Mouse (Mus musculus) megakaryocyte-erythroid progenitor cell, adult 5-6 weeks (primary cell): Measurements from ENCODE around the gene Bola1. TPM values are rescaled to one million over a fixed set of nuclear protein-coding genes. Genes with fewer than 3 reads are reported as not detected.

ENCODE experiments used
- ATAC-seq: replicated peaks from 2 replicates; pipeline ENCODE4 v1.8.0; 2016; ENCODE audit warnings: mild to moderate bottlenecking, inconsistent platforms; ENCODE audit not compliant: severe bottlenecking, poor library complexity, low FRiP score, low TSS enrichment
- total RNA-seq, 2 experiments: library from RNA; stranded (forward) in 1 of 2; stranded (reverse) in 1 of 2; fragments of 200-1000, 215-1000 nt in 1 of 2; fragments of >200 nt in 1 of 2; fragmentation: Nextera tagmentation in 1 of 2; gene quantifications; 2 replicates each; pipeline ENCODE4 v1.2.3; 2014 to 2017

The Bola1 gene
- total RNA-seq, 2 experiments from 2014 or later = 39.3 to 55.4 TPM

DNA sequence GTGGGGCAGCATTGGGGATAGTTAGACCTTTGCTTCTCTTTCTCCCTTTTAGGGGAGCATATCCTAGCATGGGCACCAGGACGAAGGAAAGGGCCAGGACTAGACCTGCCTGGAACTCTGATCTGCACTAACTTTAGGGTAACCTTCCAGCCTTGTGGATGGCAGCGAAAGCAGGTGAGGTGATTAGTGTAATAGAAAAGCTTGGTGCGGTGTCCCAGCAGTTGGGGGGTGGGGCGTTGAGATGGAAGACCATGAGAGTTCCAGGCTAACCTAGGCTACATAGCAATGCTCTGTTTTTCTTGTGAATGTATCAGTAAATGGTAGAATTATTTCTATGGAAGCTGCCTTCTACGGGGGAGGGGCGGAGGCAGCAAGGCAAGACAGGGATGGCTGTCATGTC, 56.5 kb downstream of the Bola1 start:
- ATAC-seq = no peak

DNA sequence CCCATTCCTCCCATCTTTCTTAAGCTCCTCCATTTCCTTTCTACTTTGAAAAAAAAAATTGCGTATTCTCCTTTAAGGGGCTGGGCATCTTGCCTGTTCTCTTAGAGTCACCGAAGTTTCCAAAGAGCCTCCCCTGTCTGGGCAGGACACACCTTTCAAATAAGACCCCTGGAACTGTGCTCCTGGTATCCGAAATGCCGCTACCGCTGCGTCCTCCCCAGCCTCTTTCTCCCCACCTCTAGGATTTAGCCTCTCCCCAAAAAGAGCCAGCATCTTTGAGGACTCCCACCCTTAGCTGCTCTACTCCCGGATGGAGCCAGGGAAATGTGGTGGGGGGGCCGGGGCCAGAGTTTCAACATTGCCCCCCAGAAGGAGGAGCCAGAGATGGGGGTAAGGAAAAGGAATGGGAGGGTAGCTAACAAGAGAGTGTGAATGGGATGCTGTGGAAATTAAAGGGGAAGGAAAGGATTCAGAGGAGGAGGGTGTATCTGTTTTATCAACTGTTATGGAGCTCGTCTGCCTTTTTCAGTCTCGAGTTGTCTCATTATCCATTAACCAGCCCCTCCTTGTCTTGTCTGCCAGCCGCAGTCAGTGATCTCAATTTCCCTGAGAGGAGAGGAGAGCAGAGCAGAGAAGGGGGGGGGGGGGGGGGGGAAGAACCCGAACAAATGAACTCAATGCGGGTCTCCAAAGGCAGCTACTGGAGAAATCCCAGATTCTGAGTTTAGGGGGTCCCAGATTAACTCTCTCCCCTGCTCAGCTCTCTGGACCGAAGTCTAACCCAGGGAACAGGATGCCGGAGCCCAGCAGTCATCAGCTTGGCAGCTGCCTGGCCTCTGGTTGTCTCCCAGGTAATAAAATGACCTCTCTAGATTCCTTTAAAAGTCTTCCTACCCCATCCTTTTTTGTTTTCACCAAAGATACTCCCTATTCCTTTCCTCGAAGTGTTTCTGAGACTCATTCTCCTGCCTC, 57.4 kb downstream of the Bola1 start, which contains the start of gene Mtmr11:
Gene Mtmr11, plus strand, starts transcription at position 136 of the 972 bp plus-strand sequence.
- no peak for ATAC-seq

DNA sequence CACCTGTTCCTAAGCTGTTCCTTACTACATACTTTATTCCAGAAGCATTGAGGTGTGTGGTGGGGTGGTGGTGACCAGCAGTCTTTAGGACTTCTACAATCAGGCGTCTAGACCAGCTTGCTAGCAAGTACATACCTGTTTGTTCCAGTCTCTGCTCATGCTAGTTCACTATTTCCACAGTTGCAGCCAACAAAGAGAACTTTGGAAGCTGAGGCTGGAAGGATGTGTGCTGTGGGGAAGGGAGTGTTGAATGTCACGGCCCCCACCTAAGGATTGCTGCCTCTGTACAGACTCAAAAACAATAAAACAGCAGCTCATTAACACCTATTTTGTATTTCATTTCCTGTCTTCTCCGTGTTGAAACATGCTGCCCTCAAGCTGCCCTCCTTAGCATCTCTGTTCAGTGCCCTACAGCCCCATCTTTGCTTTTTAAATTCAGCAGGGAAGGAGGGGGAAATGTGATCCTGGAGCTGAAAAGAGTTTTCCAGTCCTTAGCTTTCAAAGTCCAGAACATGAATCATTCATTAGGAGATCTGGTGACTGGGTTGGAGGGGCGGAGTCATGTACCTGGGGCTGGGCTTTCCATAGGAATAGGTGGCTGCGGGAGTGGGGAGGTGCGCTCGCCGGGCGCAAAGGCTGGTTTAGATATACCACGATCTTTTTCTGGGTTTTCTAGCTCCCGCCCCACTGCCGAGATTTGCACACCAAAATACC, 58.5 kb downstream of the Bola1 start:
- no peak for ATAC-seq

DNA sequence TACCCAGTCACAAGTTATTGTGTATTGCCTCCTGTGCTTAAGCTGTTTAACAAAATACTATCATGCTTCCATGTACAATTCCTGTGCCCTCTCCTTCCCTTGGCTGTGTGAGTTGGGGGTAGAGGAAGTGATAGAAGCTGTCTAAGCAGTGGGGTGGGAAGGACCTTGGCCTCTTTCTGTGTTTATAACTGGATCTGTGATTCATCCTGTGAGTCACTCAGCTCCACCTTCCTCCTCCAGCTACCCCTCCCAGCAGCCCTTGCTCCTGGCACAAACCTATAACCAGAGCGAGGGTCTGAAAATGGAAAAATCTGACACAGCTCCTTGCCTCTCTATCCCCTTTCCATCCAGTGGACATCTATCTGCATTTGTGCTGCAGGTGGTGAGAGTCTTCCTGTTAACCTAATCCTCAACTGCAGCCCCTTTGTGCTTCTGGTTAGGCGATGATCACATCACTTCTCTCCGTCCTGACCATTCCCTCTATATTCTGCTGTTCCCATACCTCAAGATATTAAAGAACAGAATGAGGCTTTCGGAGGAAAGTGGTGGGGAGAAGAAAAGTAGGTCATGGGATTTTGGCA, 59.2 kb downstream of the Bola1 start:
- ATAC-seq = no peak

DNA sequence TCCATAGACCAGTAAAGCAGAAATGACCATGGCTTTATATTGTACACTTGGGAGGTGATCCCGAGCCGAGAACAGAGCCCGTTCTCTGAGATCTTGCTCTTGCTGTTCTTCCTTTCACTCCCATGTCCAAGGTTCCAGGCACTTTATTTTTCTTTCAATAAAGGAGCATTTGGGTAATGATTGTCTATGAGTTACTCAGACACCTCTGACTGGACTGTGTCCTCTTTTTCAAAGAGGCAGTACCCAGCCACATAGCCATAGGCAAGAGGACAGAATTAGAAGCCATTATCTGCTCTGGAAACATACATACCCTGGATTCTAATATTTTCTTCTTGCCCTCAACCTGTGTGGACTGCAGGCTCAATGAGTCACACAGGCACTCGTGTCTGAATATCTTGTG, 59.7 kb downstream of the Bola1 start:
- no peak for ATAC-seq

DNA sequence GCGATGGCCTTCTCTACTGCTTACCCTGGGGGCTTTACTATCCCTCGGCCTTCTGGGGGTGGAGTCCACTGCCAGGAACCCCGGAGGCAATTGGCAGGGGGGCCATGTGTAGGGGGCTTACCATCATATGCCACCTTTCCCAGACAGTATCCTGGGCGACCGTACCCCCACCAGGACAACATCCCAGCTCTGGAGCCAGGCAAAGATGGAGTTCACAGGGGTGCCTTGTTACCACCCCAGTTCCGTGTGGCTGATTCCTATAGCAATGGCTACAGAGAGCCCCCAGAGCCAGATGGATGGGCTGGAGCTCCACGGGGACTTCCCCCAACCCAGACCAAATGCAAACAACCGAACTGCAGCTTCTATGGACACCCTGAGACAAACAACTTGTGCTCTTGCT, 64.0 kb downstream of the Bola1 start:
- ATAC-seq = no peak

DNA sequence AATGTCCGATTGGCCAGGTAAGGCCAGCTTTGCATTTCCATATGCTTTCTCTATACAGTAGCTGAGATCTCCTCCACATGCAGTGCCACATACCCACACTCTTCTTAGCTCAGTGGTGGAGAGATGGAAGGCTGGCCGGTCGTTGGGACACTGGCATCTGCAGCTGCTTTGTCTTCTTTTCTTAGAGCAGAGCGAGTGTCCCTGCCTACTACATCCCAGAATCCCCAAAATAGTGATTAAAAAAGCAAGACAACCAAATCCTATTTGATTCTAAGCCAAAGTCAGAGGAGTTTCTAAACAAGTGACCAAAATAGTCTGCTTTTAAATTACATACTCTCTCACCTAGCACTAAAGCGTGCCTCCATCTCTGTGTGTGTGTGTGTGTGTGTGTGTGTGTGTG, 66.9 kb downstream of the Bola1 start:
- ATAC-seq = no peak

DNA sequence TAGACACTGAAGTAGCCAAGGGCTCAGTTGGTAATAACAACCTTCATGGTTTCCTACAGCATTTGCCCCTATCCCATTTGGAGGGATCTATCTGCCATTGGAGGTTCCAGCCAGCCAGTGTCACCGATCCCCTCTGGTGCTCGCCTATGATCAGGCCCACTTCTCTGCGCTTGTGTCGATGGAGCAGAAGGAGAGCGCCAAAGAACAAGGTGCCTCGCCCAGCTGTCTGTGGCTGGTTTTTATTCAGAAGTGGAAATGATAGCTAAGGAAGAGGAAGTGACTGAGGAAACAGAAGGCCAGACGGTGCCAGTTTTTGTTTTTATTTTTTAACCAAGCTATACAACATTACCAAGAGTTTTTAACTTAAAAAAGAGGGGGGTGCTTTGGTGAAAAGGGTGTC, 67.7 kb downstream of the Bola1 start:
- no peak for ATAC-seq

DNA sequence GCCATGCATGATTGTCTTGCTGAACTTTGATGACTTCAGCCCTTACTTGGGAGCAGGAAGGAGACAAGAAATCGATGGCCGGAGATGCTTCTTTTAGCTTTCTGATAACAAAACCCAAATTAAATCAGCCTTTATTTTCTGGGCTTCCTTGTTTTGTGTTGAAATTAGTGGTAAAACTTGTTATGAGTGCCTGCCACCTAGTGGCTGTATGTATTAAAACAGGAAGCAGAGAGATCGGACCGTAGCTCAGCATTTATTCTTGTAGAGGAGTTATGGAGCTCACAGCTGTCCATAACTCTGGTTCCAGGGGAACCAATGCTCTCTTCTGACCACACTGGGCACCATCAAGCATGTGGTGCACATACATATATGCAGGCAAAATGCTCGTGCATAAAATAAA, 71.6 kb downstream of the Bola1 start:
- peak; percentile 77 for ATAC-seq

Other genes with a start within 250 kb of the Bola1 start
- gene Plekho1, start 223.7 kb downstream of the Bola1 start, total RNA-seq (2014; fragmentation: Nextera tagmentation) = 0.61 and 5.4 TPM in 2 replicates
- gene Plekho1, start 223.7 kb downstream of the Bola1 start, total RNA-seq (2017) = 5.9 and 10.5 TPM in 2 replicates
- gene Vps45, start 161.2 kb downstream of the Bola1 start, total RNA-seq (2014; fragmentation: Nextera tagmentation) = 29.7 and 38.8 TPM in 2 replicates
- 13.4 and 16.6 TPM in 2 replicates for gene Vps45, start 161.2 kb downstream of the Bola1 start, total RNA-seq (2017)
- 9.7 and 12.3 TPM in 2 replicates for gene Otud7b, start 115.2 kb downstream of the Bola1 start, total RNA-seq (2014; fragmentation: Nextera tagmentation)
- 11.7 and 15.5 TPM in 2 replicates for gene Otud7b, start 115.2 kb downstream of the Bola1 start, total RNA-seq (2017)
- gene Mtmr11, start 57.7 kb downstream of the Bola1 start, total RNA-seq (2014; fragmentation: Nextera tagmentation) = not detected in 2 replicates
- not detected in 2 replicates for gene Mtmr11, start 57.7 kb downstream of the Bola1 start, total RNA-seq (2017)
- 139 and 173 TPM in 2 replicates for gene Sf3b4, start 47.4 kb downstream of the Bola1 start, total RNA-seq (2014; fragmentation: Nextera tagmentation)
- 24.7 and 36.9 TPM in 2 replicates for gene Sf3b4, start 47.4 kb downstream of the Bola1 start, total RNA-seq (2017)
- 1.0 TPM in 1 of 2 replicates, not detected in the other for gene Sv2a, start 38.6 kb downstream of the Bola1 start, total RNA-seq (2014; fragmentation: Nextera tagmentation)
- 0.30 TPM in 1 of 2 replicates, not detected in the other for gene Sv2a, start 38.6 kb downstream of the Bola1 start, total RNA-seq (2017)
- gene Hist2h2ab, start 156 bp upstream of the Bola1 start, total RNA-seq (2014; fragmentation: Nextera tagmentation) = 13.4 and 16.5 TPM in 2 replicates
- 180 and 196 TPM in 2 replicates for gene Hist2h2ab, start 156 bp upstream of the Bola1 start, total RNA-seq (2017)
- gene Hist2h2ac, start 1.2 kb upstream of the Bola1 start, total RNA-seq (2014; fragmentation: Nextera tagmentation) = 68.5 and 103 TPM in 2 replicates
- gene Hist2h2ac, start 1.2 kb upstream of the Bola1 start, total RNA-seq (2017) = 2,466 and 2,516 TPM in 2 replicates
- 10.8 and 11.4 TPM in 2 replicates for gene Hist2h2be, start 1.4 kb upstream of the Bola1 start, total RNA-seq (2014; fragmentation: Nextera tagmentation)
- gene Hist2h2be, start 1.4 kb upstream of the Bola1 start, total RNA-seq (2017) = 7.4 and 10.0 TPM in 2 replicates
- gene Hist2h3c2, start 19.4 kb upstream of the Bola1 start, total RNA-seq (2014; fragmentation: Nextera tagmentation) = 238 and 244 TPM in 2 replicates
- gene Hist2h3c2, start 19.4 kb upstream of the Bola1 start, total RNA-seq (2017) = 41.9 and 280 TPM in 2 replicates
- 61.3 and 86.2 TPM in 2 replicates for gene Hist2h2aa2, start 20.6 kb upstream of the Bola1 start, total RNA-seq (2014; fragmentation: Nextera tagmentation)
- gene Hist2h2aa2, start 20.6 kb upstream of the Bola1 start, total RNA-seq (2017) = not detected in 2 replicates
- 17.9 and 44.2 TPM in 2 replicates for gene Hist2h2aa1, start 25.8 kb upstream of the Bola1 start, total RNA-seq (2014; fragmentation: Nextera tagmentation)
- gene Hist2h2aa1, start 25.8 kb upstream of the Bola1 start, total RNA-seq (2017) = 5,412 and 6,422 TPM in 2 replicates
- 2.9 and 4.4 TPM in 2 replicates for gene Hist2h3c1, start 27.0 kb upstream of the Bola1 start, total RNA-seq (2014; fragmentation: Nextera tagmentation)
- not detected in 2 replicates for gene Hist2h3c1, start 27.0 kb upstream of the Bola1 start, total RNA-seq (2017)
- 76.1 and 135 TPM in 2 replicates for gene Hist2h4, start 43.6 kb upstream of the Bola1 start, total RNA-seq (2014; fragmentation: Nextera tagmentation)
- gene Hist2h4, start 43.6 kb upstream of the Bola1 start, total RNA-seq (2017) = 49.9 and 105 TPM in 2 replicates
- 432 and 521 TPM in 2 replicates for gene Hist2h3b, start 48.9 kb upstream of the Bola1 start, total RNA-seq (2014; fragmentation: Nextera tagmentation)
- gene Hist2h3b, start 48.9 kb upstream of the Bola1 start, total RNA-seq (2017) = 172 and 646 TPM in 2 replicates
- gene Hist2h2bb, start 50.0 kb upstream of the Bola1 start, total RNA-seq (2014; fragmentation: Nextera tagmentation) = 1,021 and 1,485 TPM in 2 replicates
- 6,042 and 11,084 TPM in 2 replicates for gene Hist2h2bb, start 50.0 kb upstream of the Bola1 start, total RNA-seq (2017)
- gene Fcgr1, start 74.3 kb upstream of the Bola1 start, total RNA-seq (2014; fragmentation: Nextera tagmentation) = not detected in 2 replicates
- 0.11 TPM in 1 of 2 replicates, not detected in the other for gene Fcgr1, start 74.3 kb upstream of the Bola1 start, total RNA-seq (2017)
- gene BC107364, start 232.6 kb upstream of the Bola1 start, total RNA-seq (2014; fragmentation: Nextera tagmentation) = not detected in 2 replicates
- not detected in 2 replicates for gene BC107364, start 232.6 kb upstream of the Bola1 start, total RNA-seq (2017)